Mouse (Mus musculus) liver (tissue): ENCODE data around the gene Ptpro.

Experiments
- DNase-seq: peaks from one replicate; pipeline ENCODE4 v3.0.0-alpha.2; 2020; ENCODE audit warnings: mixed read lengths

Ptpro gene

GRCm38 (mm10) chr6:137252194-137252886 lies at the start of gene Ptpro:
TSS of gene Ptpro (plus strand) at chr6:137252319.
- DNase-seq: peak; percentile 7

- no peak for DNase-seq
Measured at GRCm38 (mm10) chr6:137202661-137203060, 49.5 kb upstream of the Ptpro start.

- no peak for DNase-seq
Measured at GRCm38 (mm10) chr6:137205662-137206400, 46.3 kb upstream of the Ptpro start.

GRCm38 (mm10) chr6:137207126-137207525 lies 45.0 kb upstream of the Ptpro start:
- DNase-seq: no peak

DNA sequence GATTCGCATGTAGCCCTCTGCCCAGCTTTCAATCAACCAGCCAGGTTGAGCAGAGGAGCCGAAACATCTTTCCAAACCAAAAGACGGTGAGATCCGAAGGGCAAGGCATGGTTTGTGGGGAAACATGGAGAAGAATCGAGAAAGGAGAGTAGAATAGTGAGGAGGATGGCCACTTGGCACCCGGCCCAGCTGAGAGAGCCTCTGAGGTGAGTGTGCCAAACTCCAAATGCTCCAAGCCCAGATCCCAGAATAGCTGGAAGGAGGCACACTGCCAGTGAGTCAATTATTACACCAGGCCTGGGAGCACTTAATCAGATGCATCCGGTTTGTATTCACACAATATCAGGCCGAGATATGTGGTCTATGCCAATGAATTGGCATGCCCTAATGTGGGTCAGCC lies 42.1 kb upstream of the Ptpro start:
- no peak for DNase-seq

- no peak for DNase-seq
Measured at GRCm38 (mm10) chr6:137210991-137211390, 41.1 kb upstream of the Ptpro start.

DNA sequence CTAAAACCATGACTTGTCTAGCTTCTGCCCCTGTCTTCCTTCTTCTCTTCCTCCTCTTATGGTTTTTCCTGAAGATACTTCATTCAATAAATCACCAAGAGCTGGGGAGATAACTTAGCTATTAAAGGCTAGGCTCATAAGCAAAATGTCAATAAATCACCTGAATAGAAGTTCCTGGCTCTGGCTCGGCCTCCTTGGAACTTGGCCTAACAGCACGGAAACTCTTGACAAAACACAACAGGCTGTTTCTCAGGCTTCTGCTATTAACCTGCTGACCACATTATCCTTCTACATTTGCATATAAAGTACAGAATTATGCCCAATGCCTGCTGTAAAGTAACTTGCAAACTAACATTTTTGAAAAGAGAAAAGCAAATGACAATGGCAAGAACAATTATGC lies 40.7 kb upstream of the Ptpro start:
- DNase-seq: no peak

DNA sequence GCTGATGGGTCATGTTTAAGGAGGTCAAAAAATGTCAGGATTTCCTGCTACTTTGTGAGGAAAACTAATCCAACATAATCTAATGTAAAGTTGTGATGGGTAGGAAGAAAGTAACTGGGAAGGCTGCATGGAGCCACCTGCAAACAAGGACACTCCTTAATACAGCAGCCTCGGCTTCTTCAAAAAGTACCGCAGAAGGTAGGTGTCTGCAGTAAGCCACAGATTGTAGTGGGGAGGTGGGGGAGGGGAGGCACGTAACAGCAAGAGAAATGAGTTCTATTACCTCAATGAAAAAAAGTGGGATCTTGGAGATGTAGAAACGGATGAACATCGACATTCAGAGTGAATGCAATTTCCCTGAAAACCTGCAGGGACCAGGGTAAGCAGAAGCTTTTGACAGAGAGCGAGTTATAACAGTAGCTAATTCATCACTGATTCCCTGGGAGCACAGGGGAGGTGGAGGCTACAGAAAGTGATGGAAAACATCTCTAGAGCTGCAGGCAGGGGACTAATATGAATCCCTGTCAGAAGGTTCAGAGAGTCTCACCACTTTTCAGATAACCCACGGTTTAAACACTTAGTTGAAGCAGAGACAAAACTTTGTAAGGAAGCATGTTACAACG lies 34.2 kb upstream of the Ptpro start:
- DNase-seq: no peak

DNA sequence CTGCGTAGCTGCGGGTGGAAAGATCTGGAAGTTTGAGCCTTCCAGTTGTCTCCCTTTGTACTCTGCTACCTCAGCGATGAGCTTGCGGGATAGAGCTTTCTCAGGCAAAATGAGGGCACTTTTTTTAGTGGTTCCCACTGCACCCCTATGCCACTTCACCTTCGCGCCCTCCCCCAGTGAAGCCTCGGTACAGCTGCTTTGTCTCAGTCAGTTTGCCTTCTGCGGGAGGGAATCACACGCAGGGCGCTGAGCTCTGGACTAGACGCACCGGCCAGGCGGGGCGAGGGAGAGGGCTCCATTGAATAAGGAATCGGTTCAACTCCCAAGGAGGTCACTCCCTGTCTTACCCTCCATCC lies 746 bp downstream of the Ptpro start:
- DNase-seq: no peak

DNA sequence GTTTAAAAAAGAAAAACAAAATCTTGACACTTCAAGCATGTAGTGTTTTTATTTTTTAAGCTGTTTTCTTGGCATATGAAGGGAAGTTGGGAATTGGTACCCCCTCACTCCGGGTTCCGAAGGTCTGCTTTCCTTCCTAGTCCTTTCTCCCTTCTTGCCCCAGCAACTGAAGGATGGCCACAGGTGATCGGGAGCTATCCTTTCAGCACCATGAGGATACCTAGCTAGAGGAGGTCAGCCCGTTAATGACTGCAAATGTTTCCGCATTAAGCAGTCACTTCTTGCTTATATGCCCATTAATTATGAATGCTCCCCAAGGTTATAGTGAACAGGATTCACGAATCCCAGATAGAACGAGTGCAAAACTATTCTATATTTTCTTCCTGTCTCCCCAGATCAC lies 1.3 kb downstream of the Ptpro start:
- no peak for DNase-seq

GRCm38 (mm10) chr6:137261033-137261432 lies 8.9 kb downstream of the Ptpro start:
- no peak for DNase-seq

DNA sequence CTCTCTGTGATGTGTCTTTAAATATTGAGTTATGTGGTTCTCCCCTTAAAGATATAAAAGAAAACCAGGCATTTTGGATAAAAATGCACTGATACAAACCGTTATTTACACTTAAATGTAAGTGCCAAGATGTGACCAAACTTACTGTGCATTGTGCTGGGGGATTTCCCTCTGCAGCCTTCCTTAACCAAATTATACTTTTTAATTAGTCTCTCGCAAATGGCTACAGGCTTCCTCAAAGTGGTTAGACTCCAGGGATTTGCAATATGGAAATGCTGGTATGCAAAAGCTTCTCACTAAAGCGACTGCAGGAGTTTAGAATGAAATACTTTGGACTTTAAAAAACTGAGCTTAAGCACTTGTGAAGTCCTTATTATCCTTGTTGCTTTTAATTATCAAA lies 10.0 kb downstream of the Ptpro start:
- DNase-seq: no peak

DNA sequence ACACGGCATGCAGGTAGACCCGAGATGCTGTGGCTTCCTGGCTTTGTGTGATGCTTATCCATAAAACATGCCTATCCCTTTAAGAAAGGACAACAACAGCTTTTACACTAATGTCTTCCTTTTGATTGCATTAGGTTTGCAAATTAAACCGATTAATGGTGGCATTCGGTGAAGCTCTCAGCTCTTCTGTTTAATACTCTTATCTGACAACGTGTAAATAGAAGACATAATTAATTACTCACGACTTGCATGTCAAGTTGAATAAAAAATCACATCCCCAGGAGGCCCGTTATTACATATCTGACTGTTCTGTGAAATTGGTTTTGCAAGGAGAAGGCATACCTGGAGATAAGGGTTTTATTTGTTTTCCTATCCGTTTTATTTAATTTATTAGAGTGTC lies 15.9 kb downstream of the Ptpro start:
- DNase-seq: no peak

GRCm38 (mm10) chr6:137268592-137268991 lies 16.5 kb downstream of the Ptpro start:
- DNase-seq: no peak

DNA sequence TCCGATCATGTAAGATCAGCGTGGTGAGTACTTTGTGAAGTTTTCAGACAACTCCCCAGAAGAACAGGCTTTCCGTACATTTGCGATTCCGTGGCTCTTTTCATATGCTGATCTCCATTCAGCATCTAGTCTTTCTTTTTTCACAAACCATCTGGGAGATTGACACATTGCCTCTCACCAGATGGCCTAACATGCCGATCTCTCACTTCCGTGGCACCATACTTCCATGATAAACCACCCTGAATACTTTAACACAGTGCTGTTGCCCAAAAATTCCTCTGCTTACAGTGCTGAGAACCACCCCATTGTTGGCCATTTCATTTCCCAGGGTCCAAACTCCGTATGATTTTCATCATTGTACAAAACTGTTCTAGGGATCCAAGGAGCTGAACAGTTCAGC lies 20.4 kb downstream of the Ptpro start:
- no peak for DNase-seq

DNA sequence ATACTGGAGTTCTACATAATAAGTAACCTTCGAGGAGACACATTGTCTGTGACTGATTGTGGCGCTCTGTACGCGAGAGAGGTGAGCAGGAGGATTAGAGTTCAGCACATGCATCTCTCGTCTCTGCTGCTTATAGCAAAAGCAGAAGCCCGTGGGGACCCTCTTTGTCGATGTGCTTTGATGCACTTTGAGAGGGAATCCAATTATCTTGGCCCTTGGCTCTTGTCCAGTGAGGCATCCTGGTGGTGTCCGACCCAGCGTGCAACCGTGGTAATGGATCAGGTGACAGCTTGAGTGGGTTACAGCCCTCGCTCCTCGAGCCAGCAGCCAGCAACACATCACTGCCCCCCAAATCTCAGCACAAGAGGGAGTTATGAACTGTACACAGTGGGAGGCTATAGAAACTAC lies 25.5 kb downstream of the Ptpro start:
- no peak for DNase-seq

- DNase-seq: no peak
Measured at GRCm38 (mm10) chr6:137279576-137279975, 27.5 kb downstream of the Ptpro start.

- DNase-seq: no peak
Measured at GRCm38 (mm10) chr6:137281541-137282049, 29.5 kb downstream of the Ptpro start.

GRCm38 (mm10) chr6:137282050-137282449 lies 29.9 kb downstream of the Ptpro start:
- DNase-seq: no peak

GRCm38 (mm10) chr6:137286376-137286775 lies 34.3 kb downstream of the Ptpro start:
- no peak for DNase-seq

DNA sequence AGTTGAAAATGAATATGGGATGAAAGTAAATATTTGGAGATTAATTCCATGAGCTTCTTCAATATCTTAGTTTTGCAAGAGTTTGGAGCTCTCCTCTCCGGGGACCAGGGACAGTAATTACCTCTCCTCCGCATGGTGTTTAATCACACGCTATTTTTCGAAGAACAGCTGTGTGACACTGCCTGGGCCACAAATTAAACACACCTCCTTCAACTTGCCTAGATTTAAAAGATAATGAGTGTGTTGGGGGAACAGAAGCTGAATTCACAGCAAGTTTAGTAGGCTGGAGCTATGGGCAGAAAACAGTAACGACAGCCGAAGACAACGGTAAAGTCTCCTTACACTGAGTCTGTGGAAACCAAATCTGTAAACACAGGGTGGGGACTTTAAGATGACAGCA lies 35.7 kb downstream of the Ptpro start:
- DNase-seq: no peak

- DNase-seq: no peak
Measured at GRCm38 (mm10) chr6:137288264-137288663, 36.1 kb downstream of the Ptpro start.

GRCm38 (mm10) chr6:137292421-137292820 lies 40.3 kb downstream of the Ptpro start:
- DNase-seq: no peak
